Mouse (Mus musculus) cerebellum, adult 11-12 months (tissue): Measurements from ENCODE around the gene Prpf4b.
"Not testable (repeated sequence)": the region's sequence is repeated elsewhere in the genome, so short reads cannot be mapped to it uniquely, and the experiment has no call there.

Source experiments
- DNase-seq: peaks from one replicate; pipeline ENCODE4 v3.0.0; 2022

The Prpf4b gene

GRCm38 (mm10) chr13:34942370-34942769, 67.3 kb downstream of the Prpf4b start:
- no peak for DNase-seq

DNA sequence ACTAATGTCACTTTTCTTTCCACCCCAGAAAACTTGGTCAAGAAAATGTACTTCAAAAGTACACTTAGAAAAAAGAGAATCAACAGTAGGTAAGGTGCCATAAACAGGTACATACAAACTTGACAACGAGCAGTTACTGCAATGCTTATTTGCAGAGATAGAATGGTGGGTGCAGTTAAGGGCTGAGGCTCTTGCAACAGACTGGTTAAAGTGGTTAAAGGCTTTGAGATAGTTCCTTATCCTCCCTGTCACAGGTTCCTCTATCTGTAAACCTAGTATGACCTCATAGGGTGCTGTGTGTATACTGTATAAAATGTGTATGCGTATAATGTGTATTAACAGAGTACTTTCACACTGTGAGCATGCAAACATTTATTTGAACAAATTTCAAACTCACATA, 76.3 kb downstream of the Prpf4b start:
- not testable (repeated sequence) for DNase-seq
